Mouse (Mus musculus) liver, embryonic 14.5 days (tissue): Measurements from ENCODE around the gene Ammecr1. TPM values are rescaled to one million over a fixed set of nuclear protein-coding genes. Genes with fewer than 3 reads are reported as not detected.
A peak's percentile ranks its signal among the peaks of the same experiment; 100 is the strongest.

ENCODE experiments used
- ATAC-seq: fragments of 200-750 bp; cut with Nextera tagmentation; 2 replicates; pipeline ENCODE4 v1.8.0; 2017; ENCODE audit warnings: moderate number of reproducible peaks, mild to moderate bottlenecking, moderate library complexity; ENCODE audit not compliant: insufficient read depth
- DNase-seq, 3 experiments: peaks; one replicate each; pipeline ENCODE4 v3.0.0-alpha.2; 2012 to 2013; ENCODE audit warnings: low read depth in 3 of 3, low spot score in 3 of 3
- H3K27ac ChIP-seq: fragments of 300-500 bp; sonication (generic); 2 replicates; pipeline ENCODE4 v1.5.1; 2014; ENCODE audit warnings: moderate library complexity, mild to moderate bottlenecking, control low read depth, inconsistent platforms
- H3K27me3 ChIP-seq: fragments of 300-500 bp; sonication (generic); 2 replicates; pipeline ENCODE4 v1.6.1; 2014; ENCODE audit warnings: mild to moderate bottlenecking, low read length, moderate library complexity; ENCODE audit not compliant: control insufficient read depth, insufficient read depth
- H3K36me3 ChIP-seq: fragments of 300-500 bp; sonication (generic); replicated peaks from 2 replicates; pipeline ENCODE4 v1.6.1; 2014; ENCODE audit warnings: low read depth; ENCODE audit not compliant: control insufficient read depth, insufficient read depth
- H3K4me1 ChIP-seq, 2 experiments: fragments of 200-500 bp in 1 of 2; fragments of 300-500 bp in 1 of 2; sonication (generic) in 1 of 2; replicated peaks; 2 replicates each; pipeline ENCODE4 v1.6.1; 2012 to 2014; ENCODE audit warnings: antibody characterized with exemption in 1 of 2, inconsistent platforms in 1 of 2, low read length in 1 of 2; ENCODE audit not compliant: control insufficient read depth in 2 of 2, insufficient read depth in 2 of 2
- H3K4me2 ChIP-seq: fragments of 300-500 bp; sonication (generic); 2 replicates; pipeline ENCODE4 v1.6.1; 2014; ENCODE audit warnings: low read depth, mild to moderate bottlenecking, control low read depth, moderate library complexity
- H3K4me3 ChIP-seq, 2 experiments: fragments of 200-500 bp in 1 of 2; fragments of 300-500 bp in 1 of 2; sonication (generic) in 1 of 2; 2 replicates each; pipeline ENCODE4 v1.5.1; 2012 to 2014; ENCODE audit warnings: low read depth in 2 of 2, low read length in 2 of 2, mild to moderate bottlenecking in 2 of 2, control low read depth in 1 of 2, inconsistent platforms in 1 of 2, moderate library complexity in 1 of 2; ENCODE audit not compliant: insufficient read depth in 1 of 2
- H3K9ac ChIP-seq: fragments of 300-500 bp; sonication (generic); replicated peaks from 2 replicates; pipeline ENCODE4 v1.6.1; 2014; ENCODE audit warnings: mild to moderate bottlenecking, control low read depth, moderate library complexity
- H3K9me3 ChIP-seq: fragments of 300-500 bp; sonication (generic); 2 replicates; pipeline ENCODE4 v1.6.1; 2016; ENCODE audit warnings: low read length, mixed read lengths; ENCODE audit not compliant: control insufficient read depth
- CTCF ChIP-seq: IDR thresholded peaks from 2 replicates; pipeline ENCODE4 v1.5.1; 2016; ENCODE audit warnings: antibody characterized with exemption, low read depth, control low read depth
- EP300 ChIP-seq: IDR thresholded peaks from 2 replicates; pipeline ENCODE4 v1.6.1; 2016; ENCODE audit warnings: antibody characterized with exemption, low read depth
- WGBS: fragments of 180-500 bp; shearing (Covaris S2); extraction: QIAGEN DNeasy Blood & Tissue Kit; methylation state at CpG from one replicate; pipeline ENCODE4 v1.1.7; 2014; ENCODE audit not compliant: insufficient replicate concordance; 5-methylcytosine and 5-hydroxymethylcytosine counted together
- polyA plus RNA-seq, 2 experiments: library from polyadenylated mRNA; depleted of rRNA in 1 of 2; stranded (reverse) in 1 of 2; unstranded in 1 of 2; fragments of >200 nt; fragmentation: Nextera tagmentation in 1 of 2; extraction: Ambion mirVana in 1 of 2; gene quantifications; 2 replicates each; pipeline versions ENCODE4 v1.2.1 to v1.2.3; 2012 to 2014

Ammecr1 gene
- polyA plus RNA-seq, 2 experiments = 5.0 to 12.8 TPM

- TF ChIP-seq EP300 = peak; percentile 77
- TF ChIP-seq CTCF = no peak
- 35% methylated on average over 3 of the region's 3 CpGs for WGBS
Observed at GRCm38 (mm10) chrX:143004131-143004846, 37.8 kb upstream of the Ammecr1 start.

GRCm38 (mm10) chrX:142997214-142997613 lies 30.7 kb upstream of the Ammecr1 start:
- ATAC-seq (peak; percentile 43), DNase-seq (no peak)
- Histone ChIP-seq H3K4me2 (no peak overlapping the region; the same call in 1 of the 2 replicates), H3K9me3 (no peaks in the 10 kb centered on the region), H3K27ac (no peak overlapping the region), H3K27me3 (no peaks in the 10 kb centered on the region), H3K4me3 (no peak overlapping the region), H3K36me3 (no peaks in the 10 kb centered on the region), H3K9ac (no peak overlapping the region), H3K4me1 (peaks cover 3% of the 10 kb centered on the region in 2 experiments; a peak in 2 of 4 replicates)
- TF ChIP-seq CTCF (no peak), EP300 (peak; percentile 35)
- 32% methylated on average over 1 of the region's 1 CpGs for WGBS

More at GRCm38 (mm10) chrX:143004131-143004846, 37.8 kb upstream of the Ammecr1 start:
- peaks cover 15% of the 10 kb centered on the region in 2 experiments for H3K4me1 ChIP-seq
- no peaks in the 10 kb centered on the region for H3K36me3 ChIP-seq
- no peaks in the 10 kb centered on the region for H3K9me3 ChIP-seq
- no peak overlapping the region for H3K4me3 ChIP-seq
- H3K9ac ChIP-seq = no peak overlapping the region
- peak overlapping the region; percentile 27 for H3K27ac ChIP-seq
- DNase-seq (peak in 1 of 3 experiments; percentile 29), ATAC-seq (peak; percentile 83)
- no peak overlapping the region; the same call in 1 of the 2 replicates for H3K4me2 ChIP-seq
- no peaks in the 10 kb centered on the region for H3K27me3 ChIP-seq

GRCm38 (mm10) chrX:142994514-142994913 lies 28.0 kb upstream of the Ammecr1 start:
- Histone ChIP-seq H3K9ac (no peak overlapping the region), H3K27me3 (no peaks in the 10 kb centered on the region), H3K9me3 (no peaks in the 10 kb centered on the region), H3K4me2 (no peak overlapping the region), H3K27ac (no peak overlapping the region), H3K4me3 (no peak overlapping the region), H3K4me1 (peaks cover 3% of the 10 kb centered on the region in 2 experiments; a peak in 2 of 4 replicates), H3K36me3 (no peaks in the 10 kb centered on the region)
- TF ChIP-seq EP300 = no peak
- no peak for TF ChIP-seq CTCF
- no peak for DNase-seq
- no peak for ATAC-seq
- WGBS = 49% methylated on average over 2 of the region's 2 CpGs

GRCm38 (mm10) chrX:142984170-142984569 lies 17.6 kb upstream of the Ammecr1 start:
- Histone ChIP-seq H3K4me1 (peaks cover 22 to 29% of the 10 kb centered on the region in 2 experiments), H3K27ac (no peak overlapping the region), H3K4me2 (no peak overlapping the region), H3K27me3 (no peaks in the 10 kb centered on the region), H3K9ac (no peak overlapping the region), H3K36me3 (no peaks in the 10 kb centered on the region), H3K4me3 (no peak overlapping the region), H3K9me3 (no peaks in the 10 kb centered on the region)
- no peak for DNase-seq
- TF ChIP-seq CTCF = no peak
- no peak for TF ChIP-seq EP300
- no peak for ATAC-seq
- WGBS = 47% methylated on average over 3 of the region's 3 CpGs

- Histone ChIP-seq H3K27me3 (no peaks in the 10 kb centered on the region), H3K9ac (no peak overlapping the region), H3K4me2 (no peak overlapping the region), H3K27ac (no peak overlapping the region), H3K4me3 (no peak overlapping the region), H3K9me3 (no peaks in the 10 kb centered on the region), H3K4me1 (peaks cover 22 to 30% of the 10 kb centered on the region in 2 experiments), H3K36me3 (no peaks in the 10 kb centered on the region)
- no peak for DNase-seq
- no peak for TF ChIP-seq CTCF
- TF ChIP-seq EP300 = no peak
- ATAC-seq = no peak
- 57% methylated on average over 6 of the region's 6 CpGs for WGBS
Observed at GRCm38 (mm10) chrX:142983638-142984037, 17.1 kb upstream of the Ammecr1 start.
